Mouse (Mus musculus): ENCODE results near the gene Gsdma.
"Not testable (repeated sequence)": the region's sequence is repeated elsewhere in the genome, so short reads cannot be mapped to it uniquely, and the experiment has no call there.

The Gsdma gene

DNA sequence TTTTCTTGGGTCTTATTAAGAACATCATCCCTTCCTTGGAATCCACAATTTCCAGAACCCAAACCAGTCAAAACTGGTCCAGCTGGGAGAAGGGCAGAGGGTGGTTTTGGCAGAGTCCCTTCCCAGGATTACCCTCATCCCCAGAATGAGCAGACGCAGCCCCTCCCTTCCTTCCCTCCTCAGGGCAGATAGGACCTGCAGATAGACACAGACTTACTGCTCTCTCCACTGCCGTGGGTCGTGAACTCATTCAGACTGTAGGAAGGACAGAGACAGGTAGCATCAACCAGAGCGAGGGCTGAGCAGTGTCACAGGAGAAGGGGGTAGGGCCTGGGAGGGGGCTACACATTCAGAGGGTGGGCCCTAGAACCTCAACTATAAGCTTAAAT is 46.9 kb downstream of the Gsdma start:
- no peak for DNase-seq

DNA sequence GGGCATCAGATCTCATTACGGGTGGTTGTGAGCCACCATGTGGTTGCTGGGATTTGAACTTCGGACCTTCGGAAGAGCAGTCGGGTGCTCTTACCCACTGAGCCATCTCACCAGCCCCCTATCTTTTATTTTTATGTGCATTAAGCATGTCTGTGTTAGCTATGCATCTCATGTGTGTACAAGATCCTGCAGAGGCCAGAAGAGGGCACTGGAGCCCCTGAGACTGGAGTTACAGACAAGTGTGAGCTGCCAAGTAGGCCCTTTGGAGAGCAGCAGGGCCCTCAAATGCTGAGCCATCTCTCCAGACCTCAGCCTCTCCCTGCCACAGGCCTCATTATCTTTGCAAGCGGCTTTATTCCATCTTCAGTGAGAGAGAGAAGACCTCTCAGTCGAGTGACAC is 47.9 kb downstream of the Gsdma start:
- DNase-seq: not testable (repeated sequence)

DNA sequence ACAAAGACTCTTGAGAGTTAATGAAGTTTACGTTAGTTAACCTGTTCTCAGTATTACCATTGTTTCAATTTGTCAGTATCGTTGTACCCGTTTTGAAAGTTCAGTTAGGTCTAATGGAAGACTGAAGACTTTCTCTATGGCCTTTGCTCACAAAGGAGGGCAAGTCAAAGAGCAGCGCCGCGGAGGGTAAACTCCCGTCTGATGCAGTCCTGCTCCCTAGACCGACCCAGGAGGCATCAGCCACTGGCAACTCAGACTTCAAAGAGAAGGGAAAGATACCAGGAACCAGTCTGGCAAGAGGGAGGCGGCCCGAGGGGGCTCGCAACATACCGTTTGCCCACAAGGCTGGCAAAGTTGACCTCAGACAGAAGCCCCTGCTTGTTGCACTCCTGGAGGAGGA is 49.6 kb downstream of the Gsdma start:
- no peak for DNase-seq

DNA sequence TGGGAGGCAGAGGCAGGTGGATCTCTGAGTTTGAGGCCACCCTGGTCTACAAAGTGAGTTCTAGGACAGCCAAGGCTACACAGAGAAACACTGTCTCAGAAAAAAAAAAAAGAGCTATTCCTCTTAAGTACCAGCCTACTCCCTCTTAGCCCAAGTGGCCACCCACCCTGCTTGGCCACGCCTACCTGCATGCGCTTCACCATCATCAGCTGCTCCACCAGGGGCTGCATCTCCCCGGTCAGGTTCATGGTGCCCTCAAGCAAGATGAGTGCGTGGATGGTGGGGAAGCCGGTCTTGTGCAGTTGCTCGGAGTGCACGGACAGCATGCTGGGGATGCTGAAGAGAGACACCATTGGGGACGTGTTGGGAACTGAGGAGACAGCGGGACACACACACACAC is 51.8 kb downstream of the Gsdma start:
- peak in 1 of 2 experiments; percentile 8 for DNase-seq

DNA sequence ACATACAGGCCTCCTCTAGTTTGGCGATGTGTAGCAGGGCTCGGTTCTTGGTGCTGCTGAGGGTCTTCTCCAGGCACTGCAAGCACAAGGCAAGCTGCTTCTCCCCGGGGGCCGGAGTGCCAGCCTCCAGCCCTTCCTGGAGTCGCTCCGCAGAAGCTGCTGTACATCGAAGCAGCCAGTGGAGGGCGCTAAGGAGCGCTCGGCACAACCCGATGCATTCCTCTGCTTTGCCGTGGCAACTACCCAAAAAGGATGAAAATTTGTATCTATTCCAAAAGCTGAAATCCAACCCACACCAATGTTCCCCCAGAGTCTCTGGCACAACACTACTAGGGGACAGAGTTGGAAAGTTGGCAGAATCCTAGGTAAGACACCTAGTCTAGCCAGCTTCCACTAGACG is 53.8 kb downstream of the Gsdma start:
- DNase-seq: peak; percentile 41 to 48

DNA sequence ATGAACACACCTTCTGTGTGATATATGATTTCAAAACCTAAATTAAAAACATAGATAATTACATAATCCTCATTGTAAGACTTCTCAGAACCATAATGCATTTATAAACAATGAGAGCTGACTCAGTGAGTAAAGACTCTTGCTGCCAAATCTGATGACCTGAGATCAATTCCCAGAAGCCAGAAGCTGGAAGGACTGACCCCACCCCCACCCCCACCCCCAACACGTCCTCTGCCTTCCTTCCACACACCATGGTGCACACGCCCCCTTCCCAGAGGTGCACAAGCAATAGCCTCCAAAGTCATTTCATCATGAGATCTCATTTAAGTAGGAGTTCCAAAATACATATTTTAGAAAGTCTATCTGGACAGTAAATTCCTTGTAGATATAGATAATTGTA is 56.6 kb downstream of the Gsdma start:
- DNase-seq: no peak

DNA sequence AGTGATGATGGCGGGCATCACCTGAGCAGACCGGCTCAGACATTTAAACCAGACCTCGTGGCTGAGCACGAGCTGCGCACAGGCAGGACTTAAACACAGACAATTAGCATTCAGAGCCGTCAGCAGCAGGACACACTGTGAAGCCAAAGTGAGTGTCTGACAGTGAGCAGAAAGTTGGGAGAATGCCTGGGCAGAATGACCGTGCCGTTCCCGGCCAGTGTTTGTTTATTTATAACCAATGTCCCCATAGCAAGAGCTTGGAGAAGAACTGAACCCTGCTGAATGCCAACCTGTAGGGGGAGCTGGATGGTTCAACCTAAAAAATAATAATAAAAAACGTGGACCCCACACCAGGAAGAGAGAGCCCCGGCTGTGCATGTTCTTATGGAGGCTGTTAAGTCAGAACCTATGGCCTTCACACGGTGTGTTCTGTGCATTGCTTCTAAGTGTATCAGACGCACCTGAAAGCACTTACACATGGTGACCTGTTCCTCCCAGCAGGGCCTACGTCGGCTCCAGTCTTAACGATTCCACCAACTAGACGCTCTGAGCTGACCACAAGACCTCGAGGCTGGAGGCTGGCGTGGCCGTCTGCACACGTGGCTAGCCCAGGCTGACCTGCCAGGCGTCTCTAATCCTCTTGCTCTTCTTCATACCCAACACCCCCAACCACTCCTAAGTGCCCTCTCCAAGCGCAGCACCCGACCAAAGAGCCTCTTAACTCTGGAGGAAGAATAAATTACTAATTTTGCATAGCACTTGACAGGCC is 57.5 kb downstream of the Gsdma start:
- no peak for DNase-seq

DNA sequence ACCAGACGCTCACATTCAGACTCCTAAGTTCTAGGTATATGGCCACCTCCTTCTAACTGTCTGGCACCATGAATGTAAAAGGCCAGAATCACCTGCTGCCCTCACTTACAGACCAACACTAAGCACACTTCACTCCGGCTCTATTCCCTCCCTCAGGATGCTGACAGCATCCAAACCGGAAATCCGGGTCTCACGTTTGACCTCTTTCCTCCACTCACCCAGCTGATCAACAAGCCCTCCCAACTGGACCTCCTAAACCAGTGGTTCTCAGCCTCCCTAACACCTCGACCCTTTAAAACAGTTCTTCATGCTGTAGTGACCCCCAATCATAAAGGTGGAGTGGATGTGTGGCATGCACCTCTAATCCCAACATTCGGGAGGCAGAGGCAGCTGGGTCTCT is 58.9 kb downstream of the Gsdma start:
- no peak for DNase-seq

DNA sequence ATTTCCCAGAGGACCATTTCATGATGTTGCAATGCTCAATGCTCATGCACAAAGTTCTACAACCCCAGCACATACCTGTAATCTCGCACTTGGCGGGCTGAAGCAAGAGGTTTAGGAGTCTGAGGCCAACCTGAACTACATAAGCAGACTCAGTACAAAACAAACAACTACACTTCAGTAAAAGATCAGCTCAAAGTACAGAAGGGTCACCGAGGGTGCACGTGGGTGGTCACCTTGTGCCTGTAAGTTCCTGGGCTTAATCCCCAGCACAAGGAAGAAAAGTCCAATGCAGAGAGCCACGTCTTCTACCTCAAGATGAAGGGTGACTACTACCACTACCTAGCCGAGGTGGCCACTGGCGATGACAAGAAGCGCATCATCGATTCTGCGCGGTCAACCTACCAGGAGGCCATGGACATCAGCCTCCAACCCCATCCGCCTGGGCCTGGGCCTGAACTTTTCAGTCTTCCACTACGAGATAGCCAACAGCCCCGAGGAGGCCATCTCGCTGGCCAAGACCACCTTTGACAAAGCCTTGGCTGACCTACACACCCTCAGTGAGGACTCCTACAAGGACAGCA is 61.9 kb downstream of the Gsdma start:
- DNase-seq: peak in 1 of 2 experiments; percentile 3
